Mouse (Mus musculus) testis, adult 10 weeks (tissue): ENCODE measurements around the gene Olfr1191-ps1. TPM values are rescaled to one million over a fixed set of nuclear protein-coding genes. Genes with fewer than 3 reads are reported as not detected.

ENCODE experiments used
- polyA plus RNA-seq: library from polyadenylated mRNA; stranded (reverse); fragments of 350-450 nt; fragmentation: Illumina TruSeq; extraction: RNeasy Lipid Tissue Mini Kit (QIAGEN cat#74804); gene quantifications from one replicate; pipeline ENCODE4 v1.2.3, GENCODE M21; 2014; ENCODE audit warnings: low read depth, low replicate concordance

The Olfr1191-ps1 gene
- 0.07 TPM for polyA plus RNA-seq

DNA sequence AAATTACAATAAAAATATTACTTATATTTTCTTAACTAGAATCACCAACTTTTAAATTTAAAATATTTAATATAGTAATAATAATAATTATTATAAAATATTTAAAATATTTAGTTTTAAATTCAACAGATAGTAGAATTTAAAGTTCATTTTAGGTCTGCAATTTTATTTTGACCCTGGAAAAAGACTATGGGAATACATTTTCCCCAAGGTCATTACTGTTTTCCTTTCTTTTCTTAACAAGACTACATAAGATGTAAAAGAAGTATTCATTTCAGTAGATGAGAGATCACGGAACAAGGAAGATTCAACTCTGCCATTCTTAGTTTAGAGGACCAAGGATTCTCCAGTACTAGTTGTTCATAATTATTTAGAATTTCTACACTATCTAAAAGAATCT is at the start of gene Olfr1191-ps1:
Olfr1191-ps1 (plus strand) TSS at position 301 of the 400 bp plus-strand sequence.

GRCm38 (mm10) chr2:88648209-88648608 is 7.9 kb downstream of the Olfr1191-ps1 start, which contains the start of gene Olfr1192-ps1:
Gene Olfr1192-ps1 (plus strand): TSS chr2:88648509.

DNA sequence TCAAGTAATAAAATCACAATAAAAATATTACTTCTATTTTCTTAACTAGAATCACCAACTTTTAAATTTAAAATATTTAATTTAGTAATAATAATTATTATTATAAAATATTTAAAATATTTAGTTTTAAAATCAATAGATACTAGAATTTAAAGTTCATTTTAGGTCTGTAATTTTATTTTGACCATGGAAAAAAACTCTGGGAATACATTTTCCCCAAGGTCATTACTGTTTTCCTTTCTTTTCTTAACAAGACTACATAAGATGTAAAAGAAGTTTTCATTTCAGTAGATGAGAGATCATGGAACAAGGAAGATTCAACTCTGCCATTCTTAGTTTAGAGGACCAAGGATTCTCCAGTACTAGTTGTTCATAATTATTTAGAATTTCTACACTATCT is 35.0 kb downstream of the Olfr1191-ps1 start, which contains the start of gene Olfr1193:
Olfr1193 (plus strand) TSS at position 301 of the 400 bp plus-strand sequence.

DNA sequence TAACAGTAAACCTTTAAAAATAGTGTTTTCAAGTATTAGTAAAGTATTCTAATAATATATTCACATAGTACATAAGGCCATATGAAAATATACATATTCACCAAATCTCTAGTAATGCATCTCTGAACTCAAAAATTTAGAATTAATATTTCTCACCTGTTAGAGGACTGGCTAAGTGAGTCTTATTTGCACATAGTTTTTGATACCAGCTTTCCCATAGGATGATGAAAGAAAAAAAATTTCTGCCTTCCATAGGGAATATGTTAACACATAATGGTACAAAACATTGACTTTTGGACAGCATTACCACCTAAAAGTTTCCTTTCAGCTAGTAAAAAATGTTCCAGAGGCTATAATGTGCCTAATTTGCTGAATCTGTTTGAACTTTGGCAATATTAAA is 48.7 kb downstream of the Olfr1191-ps1 start, which contains the start of gene Olfr1195:
Olfr1195 (minus strand) TSS at position 101 of the 400 bp plus-strand sequence.

Other genes with a start within 250 kb of the Olfr1191-ps1 start
- gene Olfr1179, start 234.1 kb upstream of the Olfr1191-ps1 start, polyA plus RNA-seq, result not detected
- not detected for gene Olfr1180, start 221.4 kb upstream of the Olfr1191-ps1 start, polyA plus RNA-seq
- gene Olfr1181, start 214.4 kb upstream of the Olfr1191-ps1 start, polyA plus RNA-seq, result not detected
- not detected for gene Gm13757, start 191.4 kb upstream of the Olfr1191-ps1 start, polyA plus RNA-seq
- 0.03 TPM for gene Olfr1183, start 185.7 kb upstream of the Olfr1191-ps1 start, polyA plus RNA-seq
- not detected for gene Olfr1184, start 156.9 kb upstream of the Olfr1191-ps1 start, polyA plus RNA-seq
- not detected for gene Olfr1185-ps1, start 147.2 kb upstream of the Olfr1191-ps1 start, polyA plus RNA-seq
- not detected for gene Olfr1186, start 122.0 kb upstream of the Olfr1191-ps1 start, polyA plus RNA-seq
- not detected for gene Olfr1188, start 83.6 kb upstream of the Olfr1191-ps1 start, polyA plus RNA-seq
- gene Olfr1189, start 54.1 kb upstream of the Olfr1191-ps1 start, polyA plus RNA-seq, result not detected
- 0.20 TPM for gene Olfr1192-ps1, start 8.0 kb downstream of the Olfr1191-ps1 start, polyA plus RNA-seq
- gene Olfr1193, start 35.1 kb downstream of the Olfr1191-ps1 start, polyA plus RNA-seq, result 0.24 TPM
- gene Olfr1195, start 48.6 kb downstream of the Olfr1191-ps1 start, polyA plus RNA-seq, result not detected
- not detected for gene Olfr1196, start 64.1 kb downstream of the Olfr1191-ps1 start, polyA plus RNA-seq
- gene Olfr1197, start 91.8 kb downstream of the Olfr1191-ps1 start, polyA plus RNA-seq, result not detected
- gene Olfr1198, start 110.8 kb downstream of the Olfr1191-ps1 start, polyA plus RNA-seq, result not detected
- not detected for gene Olfr1199, start 119.9 kb downstream of the Olfr1191-ps1 start, polyA plus RNA-seq
- not detected for gene Olfr1200, start 129.9 kb downstream of the Olfr1191-ps1 start, polyA plus RNA-seq
- not detected for gene Olfr1201, start 152.5 kb downstream of the Olfr1191-ps1 start, polyA plus RNA-seq
- not detected for gene Olfr1202, start 174.0 kb downstream of the Olfr1191-ps1 start, polyA plus RNA-seq
- gene Olfr1205, start 189.2 kb downstream of the Olfr1191-ps1 start, polyA plus RNA-seq, result not detected
- not detected for gene Olfr1204, start 208.8 kb downstream of the Olfr1191-ps1 start, polyA plus RNA-seq
- gene Olfr1206, start 222.7 kb downstream of the Olfr1191-ps1 start, polyA plus RNA-seq, result not detected